Mouse (Mus musculus): ENCODE measurements around the gene Baz2b.

Gene Baz2b

DNA sequence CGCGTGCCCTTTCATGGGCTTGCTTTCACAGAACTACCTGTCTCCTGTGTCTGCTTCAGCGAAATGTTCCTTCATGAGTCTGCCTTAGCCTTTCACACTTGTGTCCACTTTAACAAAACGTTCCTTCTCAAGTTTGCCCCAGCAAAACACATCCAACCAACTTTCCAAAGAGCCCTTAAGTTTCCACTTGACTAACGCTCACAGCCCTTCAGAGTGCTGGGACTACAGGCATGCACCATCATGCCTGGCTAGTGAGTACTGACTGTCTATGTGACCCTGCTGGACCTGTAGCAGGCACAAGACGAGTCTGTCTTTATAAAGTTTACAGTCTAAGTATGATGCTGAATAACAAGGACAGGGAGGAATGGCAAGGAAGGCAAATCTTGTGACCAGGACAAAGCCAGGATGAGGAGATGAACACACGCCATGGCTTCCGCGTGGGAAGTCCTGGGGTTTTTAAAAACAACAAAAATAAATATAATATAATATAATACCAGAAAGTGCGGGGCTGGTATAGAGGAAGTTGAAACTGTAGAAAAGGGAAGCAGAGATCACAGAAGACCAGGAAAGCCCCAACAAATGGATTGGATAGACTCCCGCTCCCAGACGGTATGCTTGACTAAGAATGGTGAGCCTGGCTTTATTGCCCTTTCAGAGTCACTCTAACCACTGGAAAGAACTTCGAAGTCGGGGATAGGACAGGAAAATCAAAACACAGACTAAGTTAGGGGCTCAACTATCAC lies 120.7 kb downstream of the Baz2b start:
- 83% methylated on average over 14 of the region's 14 CpGs for WGBS

DNA sequence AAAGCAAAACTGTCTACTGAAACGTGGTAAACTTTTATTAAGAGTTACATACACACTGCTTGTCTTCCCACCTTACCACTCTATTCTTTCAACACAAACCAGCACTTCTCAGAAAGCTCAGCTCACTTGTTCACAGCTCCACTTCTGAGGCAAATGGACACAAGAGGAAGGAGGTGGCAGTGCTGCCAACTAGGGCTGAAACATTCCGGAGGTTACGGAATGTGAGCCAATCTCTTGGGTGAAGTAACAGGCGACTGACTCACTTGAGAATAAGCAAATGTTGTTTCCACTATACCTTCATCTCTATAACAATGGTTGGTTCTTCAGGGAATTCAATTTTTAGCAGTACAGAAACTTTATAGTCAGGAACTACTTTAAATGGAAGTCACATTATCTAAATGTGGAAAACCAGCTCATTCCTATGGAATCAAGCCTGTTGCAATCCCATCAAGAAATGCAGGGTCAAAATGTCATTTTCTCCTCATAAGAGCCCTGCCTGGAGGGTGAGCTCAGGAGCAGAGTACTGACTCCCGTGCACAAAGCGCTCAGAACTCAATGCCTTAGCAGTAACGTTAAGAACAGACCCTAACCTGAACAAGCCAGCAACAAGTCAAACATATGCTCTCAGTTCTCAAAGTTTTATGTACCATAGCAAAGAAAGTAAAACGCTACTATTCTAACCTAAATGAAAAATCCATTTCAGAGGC lies 123.3 kb downstream of the Baz2b start:
- 59% methylated on average over 8 of the region's 8 CpGs for WGBS

DNA sequence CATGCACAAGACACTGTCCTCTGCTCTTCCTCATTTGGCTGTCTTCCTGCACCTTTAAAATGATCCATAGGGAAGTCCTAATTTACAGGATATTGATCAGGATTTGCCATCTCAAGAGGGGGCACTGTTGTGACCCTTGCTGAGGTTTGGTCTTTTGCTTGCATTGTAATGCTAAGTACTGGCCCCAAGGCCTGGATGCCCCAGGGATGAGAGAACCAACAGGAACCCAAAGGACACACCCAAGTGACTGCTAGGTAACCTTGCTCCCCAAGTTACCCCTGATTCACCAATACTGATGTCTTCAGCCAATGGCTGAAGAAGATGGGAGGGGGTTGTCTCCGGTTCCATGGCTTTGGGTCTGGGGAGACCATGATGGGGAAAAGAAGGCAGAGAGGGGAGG lies 124.8 kb downstream of the Baz2b start:
- 93% methylated on average over 1 of the region's 1 CpGs for WGBS

DNA sequence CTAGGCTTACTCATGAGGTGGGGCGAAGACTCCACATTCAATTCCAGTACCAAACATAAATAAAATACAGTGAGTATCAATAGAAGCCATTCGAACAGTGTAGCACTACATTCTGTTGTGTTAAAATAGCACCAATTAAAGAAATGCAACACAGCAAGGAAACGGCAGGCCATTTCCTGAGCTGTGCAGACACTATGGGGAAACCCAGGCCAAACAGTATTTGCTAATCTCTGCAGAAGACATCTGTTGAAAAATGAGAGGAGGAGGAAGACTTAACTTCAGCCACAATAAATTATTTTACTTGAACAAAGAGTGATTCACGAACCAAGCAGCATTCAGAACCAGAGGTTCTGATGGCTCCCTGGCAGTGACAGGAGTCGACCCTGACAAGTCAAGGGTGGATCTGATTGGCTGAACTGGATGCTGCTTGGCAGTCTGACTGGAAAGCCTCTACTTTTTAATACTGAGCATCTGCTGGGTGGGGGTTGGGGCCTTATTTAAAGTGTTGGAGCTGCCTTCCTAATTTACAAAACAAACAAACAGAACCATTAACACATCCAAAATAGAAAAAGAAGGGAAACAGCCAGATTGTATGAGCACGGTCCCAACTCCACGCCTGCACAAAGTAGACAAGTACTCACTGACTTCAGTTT lies 126.5 kb downstream of the Baz2b start:
- WGBS = 36% methylated on average over 7 of the region's 7 CpGs

DNA sequence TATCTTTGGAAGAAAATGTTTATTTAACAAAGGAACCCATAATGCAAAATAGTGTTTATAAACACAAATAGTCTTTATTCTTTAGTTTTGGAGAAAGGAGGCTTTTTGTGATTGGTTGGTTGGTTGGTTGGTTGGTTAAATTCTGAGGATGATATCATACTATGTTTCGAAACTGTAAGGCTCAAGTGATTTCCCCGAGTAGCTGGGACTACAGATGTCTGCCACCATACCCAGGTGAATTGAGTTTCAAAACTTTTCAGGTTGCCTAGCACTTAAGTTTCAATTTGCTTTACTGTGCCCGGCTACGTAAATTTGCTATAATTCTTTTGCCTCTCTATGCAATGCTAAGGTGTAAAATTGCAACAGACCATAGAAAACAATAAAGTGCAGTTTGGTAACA lies 127.4 kb downstream of the Baz2b start:
- 88% methylated on average over 4 of the region's 4 CpGs for WGBS

DNA sequence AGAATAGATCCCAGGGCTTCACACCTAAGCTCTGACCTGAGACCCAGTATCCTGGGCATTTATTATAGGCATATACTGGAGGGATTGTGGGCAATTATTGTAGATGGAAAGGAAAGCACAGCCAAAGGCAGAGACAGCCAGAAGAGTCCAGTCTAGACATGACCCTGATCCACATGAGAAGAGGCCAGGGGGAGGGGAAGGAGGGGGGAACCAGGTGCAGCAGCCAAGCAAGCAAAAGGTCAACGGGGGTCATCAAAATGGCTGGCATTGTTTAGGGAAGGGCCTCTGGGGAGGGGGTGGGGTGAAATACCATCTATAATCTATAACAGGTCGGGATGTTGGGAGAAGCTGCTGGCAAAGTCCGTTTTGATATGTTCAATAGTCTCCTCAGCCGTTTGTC lies 128.8 kb downstream of the Baz2b start:
- WGBS = 81% methylated on average over 4 of the region's 4 CpGs

DNA sequence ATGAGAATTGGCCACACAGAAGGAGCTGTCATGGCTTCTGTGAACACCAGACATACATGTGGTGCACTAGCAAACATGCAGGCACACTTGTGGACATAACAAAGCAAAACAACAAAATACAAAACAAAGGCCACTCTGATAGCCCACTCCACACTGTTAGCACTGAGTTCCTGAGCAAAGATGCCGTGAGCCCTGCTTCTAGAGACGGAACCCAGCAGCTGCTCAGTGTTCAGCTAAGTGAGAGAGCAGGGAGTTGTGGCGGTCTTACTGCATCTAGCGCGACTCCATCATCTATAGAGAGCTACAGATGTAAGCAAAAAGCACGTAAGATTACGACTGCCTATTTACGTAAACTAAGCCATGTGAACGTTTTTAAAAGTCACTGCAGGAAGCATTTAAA lies 132.0 kb downstream of the Baz2b start:
- WGBS = 71% methylated on average over 9 of the region's 9 CpGs

DNA sequence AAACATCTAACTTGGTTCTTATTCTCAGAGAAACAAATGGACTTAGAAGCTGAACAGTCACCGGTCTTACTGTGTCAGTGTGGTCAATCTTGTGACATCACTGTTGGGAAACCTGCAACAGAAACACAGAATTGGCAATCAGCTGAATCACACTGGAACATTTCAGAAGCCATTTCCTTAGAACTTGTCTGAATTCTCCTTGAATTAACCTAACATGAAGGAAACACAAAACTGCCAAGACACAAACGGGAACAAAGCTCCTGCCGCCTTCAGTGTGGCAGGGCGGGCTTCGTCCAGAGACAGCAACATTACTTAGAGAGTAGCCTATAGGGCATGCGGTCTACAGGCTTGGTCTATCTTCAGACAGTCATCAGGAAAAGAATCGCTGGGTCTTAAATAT lies 132.8 kb downstream of the Baz2b start:
- 66% methylated on average over 7 of the region's 7 CpGs for WGBS

DNA sequence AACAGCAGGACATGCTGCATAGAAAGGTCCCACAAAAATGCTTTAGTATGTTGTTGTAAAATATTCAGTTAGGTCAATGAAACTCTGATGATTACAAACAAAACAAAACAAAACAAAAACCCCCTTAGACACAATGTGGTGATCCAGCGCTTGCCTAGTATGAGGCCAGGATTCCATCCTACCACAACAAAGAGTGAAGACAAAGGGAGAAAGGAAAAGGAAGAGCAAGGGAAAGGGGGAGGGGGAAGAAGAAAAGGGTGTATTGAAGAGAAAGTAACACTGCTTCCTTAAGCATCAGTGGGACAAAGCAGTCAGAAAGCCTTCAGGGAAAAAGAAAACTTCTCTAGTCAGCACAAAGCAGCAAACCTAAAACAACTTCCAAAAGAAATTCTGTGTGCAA lies 133.6 kb downstream of the Baz2b start:
- WGBS = 56% methylated on average over 1 of the region's 1 CpGs

DNA sequence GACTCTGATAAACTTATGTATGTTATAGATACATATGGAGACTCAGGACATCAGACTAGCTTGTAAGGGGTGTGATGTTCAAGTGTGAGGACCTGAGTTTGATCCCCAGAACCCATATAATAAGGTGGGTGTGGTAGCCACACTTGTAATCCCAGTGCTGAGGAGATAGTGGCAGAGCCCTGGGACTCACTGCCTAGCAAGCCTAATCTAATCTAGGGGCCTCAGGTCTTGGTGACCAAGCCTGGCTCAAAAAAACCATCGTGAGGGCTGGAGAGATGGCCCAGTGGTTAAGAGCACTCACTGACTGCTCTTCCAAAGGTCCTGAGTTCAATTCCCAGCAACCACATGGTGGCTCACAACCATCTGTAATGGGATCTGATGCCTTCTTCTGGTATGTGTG lies 135.8 kb downstream of the Baz2b start:
- WGBS = 93% methylated on average over 1 of the region's 1 CpGs

DNA sequence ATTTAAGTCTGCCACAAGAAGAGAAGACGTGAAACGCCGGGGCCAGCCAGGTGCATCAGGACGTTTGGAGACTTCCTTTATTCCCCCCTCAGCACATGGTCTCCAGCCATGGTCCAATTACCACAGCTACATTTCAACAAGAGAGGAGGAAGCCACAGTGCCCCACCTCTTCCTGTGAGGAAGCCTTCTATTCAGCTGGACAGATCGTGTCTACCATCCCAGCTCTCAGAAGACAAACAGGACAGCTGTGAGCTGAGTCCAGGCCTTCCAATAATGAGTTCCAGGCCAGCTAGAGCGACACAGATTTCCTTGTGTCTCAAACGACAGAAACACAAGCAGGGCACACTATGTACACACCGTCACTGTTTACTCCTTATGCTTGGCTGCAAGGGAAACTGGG lies 137.8 kb downstream of the Baz2b start:
- 61% methylated on average over 8 of the region's 8 CpGs for whole genome bisulfite sequencing

DNA sequence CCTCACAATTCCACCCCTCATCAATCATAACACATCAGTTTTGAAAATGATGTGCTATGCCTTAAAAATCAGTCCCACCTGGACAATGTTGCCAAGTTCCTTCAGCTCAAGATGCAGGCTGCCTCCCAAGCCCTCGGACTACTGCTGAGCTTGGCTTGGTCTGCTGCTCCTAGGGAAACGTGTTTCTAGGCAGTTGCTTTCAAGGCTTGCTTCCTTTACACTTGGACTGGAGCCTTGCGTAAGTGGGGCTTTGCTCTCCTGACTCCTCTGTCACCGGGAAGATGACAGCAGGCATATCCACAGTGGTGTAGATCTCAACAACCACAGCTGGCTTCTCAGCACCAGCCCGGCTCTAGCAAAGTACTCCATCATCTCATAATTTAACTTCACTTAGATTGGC lies 138.7 kb downstream of the Baz2b start:
- WGBS = 57% methylated on average over 5 of the region's 5 CpGs

DNA sequence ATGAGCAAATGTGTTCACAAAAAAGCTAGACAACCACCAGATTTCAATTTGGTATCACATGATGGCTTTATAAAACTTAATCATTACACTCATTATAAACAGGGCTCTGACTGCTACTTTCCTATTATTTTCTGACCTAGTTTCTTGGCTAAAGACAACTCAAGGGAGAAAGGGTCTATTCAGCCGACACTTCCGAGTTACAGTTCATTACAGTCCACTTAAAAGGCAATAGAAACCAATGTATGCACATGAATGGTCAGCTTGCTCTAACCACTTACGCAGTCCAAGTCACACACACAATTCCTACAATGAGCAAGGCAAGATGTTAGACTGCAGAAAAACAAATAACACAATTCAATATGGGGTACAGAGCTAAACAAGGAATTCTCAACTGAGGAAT lies 141.2 kb downstream of the Baz2b start:
- WGBS = 62% methylated on average over 3 of the region's 3 CpGs

DNA sequence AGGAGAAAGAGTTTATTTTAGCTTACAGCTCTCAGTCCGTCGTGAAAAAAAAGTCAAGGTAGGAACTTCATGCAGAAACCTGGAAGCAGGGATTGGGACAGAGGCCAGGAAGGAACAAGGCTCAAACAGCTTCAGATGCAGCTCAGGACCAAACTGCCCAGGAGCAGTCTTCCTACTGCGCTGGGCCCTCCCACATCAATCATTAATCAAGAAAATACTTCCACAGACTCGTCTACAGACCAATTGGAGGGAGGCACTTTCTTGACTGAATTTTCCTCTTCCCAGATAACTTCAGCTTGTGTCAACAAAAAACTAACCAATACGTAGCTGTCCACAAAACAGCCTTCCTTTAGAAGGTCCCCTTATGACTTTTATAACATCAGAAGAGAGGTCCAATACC lies 144.2 kb downstream of the Baz2b start:
- 97% methylated on average over 5 of the region's 5 CpGs for WGBS

DNA sequence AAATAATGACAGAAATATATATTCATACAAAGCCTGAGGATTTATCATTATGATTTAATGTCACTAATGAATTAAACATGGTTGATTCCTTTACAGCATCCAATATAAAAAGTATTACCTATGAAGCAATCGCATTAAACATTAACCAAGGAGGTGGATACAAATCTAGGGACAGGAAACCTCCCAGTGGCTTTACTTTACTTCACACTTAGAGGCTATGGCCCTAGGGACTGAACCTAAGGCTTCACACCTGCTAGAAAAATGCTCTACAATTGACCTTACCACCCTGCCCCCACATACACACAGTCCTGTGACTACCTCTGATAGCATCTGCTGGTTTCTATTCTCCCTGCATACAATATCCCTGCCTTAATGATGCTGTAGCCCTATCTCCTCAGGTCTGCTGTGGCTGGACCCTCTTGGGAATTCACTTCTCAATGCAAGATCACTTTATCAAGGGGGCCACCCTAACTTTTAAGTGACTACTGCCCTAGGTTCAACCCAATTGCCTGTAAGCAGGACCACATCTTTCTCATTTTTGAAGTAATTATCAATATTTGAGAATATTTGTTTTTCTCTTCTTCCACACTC lies 149.4 kb downstream of the Baz2b start:
- 95% methylated on average over 1 of the region's 1 CpGs for WGBS

DNA sequence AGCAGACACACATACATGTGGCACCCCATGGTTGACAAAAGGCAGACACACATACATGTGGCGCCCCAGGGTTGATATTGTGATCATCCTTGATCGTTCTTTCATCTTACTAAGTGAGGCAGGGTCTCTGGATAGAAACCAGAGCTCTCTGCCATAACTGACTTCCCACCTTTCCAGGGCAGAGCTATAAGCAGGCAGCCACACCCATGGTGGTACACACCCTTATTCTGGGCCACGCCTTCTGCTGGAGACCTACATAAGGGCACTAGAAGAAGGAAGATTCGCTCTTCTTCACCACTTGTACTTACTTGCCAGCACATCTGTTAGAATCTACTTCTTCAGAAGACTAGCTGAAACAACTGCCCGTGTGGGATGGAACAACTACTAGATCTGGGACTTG lies 150.3 kb downstream of the Baz2b start:
- 94% methylated on average over 5 of the region's 5 CpGs for WGBS

DNA sequence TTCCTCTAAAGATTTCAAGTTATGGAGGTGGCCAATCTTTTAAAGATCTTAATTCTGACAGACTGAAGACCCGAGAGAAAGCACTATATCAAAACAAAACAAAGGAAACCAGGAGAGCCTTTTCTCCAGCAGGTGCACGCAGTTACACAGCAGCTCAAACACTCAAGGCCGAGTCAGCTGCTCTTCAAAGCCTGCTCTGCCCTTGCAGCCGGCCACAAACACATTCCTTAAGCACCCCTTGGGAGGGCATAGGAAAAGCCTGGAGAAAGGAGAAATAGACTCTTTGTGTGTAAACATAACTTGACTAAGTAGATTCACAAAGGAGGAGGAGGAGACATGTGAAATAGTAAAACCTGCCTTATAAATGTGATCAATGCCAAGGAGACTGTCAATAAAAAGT lies 153.6 kb downstream of the Baz2b start:
- 68% methylated on average over 4 of the region's 4 CpGs for WGBS

DNA sequence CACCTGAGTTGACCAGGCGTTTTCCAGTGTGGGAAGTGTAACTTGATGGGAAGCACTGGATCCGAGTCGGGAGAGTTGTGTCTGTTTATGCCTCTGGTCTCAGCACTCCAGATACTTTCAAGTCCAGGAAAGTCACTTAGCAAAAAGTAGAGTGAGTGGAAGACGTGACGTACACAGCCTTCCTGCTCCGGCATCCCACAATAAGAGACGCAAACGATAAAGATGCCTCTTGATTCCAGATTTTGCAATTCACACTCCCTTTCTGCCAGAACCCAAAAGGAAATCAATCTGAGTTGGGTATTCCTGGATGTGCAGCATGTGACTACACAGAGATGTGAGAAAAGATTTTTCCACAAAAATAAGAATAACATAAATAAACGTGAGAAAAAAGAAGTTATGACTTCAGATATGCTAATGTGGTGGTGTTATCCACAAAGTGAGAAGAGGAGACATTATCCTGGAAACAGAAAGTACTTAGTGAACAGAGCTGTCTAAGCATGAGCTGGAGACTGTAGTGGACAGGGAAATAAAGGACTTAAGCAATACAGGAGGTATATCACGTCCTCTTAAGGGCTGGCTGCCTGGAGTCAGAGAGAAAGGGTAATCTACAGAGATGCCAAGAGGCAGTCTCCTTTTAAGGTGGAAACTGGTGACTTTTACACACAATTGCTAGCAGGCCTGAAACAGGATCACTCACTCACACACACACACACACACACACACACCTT lies 154.7 kb downstream of the Baz2b start:
- WGBS = 43% methylated on average over 10 of the region's 10 CpGs

DNA sequence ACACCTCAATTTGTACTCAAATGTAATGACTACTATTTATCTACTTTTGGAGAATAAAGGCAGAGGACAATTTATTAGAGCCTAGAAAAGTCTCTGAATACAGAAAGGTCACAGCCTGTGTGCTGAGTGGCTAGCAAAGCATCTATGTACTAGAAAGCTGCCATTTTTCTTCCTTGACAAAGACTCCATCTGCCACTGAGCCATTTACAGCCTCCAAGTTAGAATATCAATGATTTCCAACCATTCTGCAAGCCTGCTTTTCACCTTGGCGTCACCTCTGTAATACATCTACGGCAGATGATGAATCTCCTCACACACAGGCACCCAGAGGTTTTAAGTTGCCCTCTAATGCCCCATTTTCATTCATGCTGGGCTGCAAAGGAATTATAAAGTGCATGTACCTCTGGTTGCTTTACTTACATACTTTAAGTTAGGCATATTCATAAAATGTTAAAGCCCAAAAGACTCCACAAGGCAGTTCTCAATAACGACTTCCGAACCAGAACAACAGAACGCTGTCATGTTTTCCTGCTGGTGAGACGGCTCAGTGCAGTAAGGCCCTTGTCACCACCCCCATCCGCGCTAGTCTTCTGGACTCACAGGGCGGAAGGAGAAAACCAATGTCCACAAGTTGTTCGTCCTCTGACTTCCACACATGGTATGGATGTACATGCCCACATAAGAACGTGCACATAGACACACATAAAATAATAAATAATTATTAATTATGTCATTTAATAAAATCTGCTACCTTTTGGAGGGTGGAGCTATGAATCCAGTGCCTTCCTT lies 156.2 kb downstream of the Baz2b start:
- WGBS = 82% methylated on average over 11 of the region's 11 CpGs

DNA sequence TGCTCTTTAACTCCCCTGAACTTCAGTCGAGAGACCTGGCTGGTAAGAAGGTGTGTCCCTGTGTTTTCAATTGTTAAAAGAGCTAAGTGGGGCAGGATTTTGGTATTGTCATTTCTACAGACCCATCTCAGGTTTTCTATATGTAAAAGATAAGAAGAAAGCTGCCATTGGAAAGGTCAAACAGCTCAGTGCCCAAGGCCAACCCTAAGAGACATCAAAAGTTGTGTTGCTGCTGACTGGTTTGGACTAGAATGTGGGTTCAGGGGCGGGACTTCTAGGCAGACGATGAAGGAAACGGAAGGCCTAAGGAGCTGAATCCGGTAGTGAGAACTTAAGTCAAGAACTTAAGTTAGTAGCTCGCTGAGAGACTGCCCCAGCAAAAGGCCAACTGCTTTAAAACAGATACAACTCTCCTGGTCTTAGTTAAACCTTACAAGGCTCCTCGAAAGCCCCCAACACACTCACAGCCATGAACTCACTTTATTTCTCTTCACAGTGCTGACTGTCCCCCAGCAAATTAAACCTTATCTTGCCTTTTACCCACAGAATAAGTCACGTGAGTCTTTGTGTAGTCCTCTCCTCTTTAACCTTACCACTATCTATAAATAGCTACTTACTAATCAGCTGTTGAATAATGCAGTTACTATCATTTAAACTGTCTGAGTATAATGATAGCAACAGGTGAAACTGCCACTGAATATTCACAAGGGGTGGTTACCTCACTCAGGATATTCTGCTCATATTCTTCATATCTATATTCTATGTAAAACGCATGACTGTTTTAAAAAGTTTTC lies 158.8 kb downstream of the Baz2b start:
- WGBS = 87% methylated on average over 9 of the region's 9 CpGs

Data from cerebral cortex, adult 2 months (tissue).